Mouse (Mus musculus) retina, adult 2 months (tissue): ENCODE results near the gene Xpnpep1.

Experiments
- DNase-seq: peaks from one replicate; pipeline ENCODE4 v3.0.0-alpha.2; 2012; ENCODE audit warnings: low read depth, low spot score

Xpnpep1 gene

GRCm38 (mm10) chr19:53002166-53003095 is 37.6 kb downstream of the Xpnpep1 start:
- no peak for DNase-seq

DNA sequence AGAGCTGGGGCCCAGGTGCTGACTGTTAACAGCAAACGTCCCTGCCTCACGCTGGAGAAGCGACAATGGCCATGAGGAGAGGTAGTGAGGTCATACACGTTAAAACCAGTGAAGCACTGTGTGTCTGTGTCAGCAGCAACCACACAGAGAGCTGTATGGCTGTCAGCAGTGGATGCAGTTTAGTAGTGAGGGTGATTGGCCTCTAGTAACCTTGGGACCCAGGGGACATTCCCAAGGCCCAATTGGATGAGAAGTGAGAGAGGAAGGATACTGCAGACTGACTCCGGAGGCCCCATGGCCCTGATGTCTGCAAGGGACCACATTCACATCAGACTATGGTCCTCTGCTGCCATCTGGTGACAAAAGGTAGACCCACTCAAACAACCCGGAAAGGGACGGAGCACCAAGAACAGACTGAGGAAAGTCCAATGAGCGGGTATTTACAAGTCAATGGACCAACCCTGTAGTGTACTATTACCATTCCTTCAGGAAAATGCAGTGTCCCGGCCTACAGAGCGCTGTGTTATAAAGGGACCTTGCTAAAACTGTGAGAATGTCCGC is 47.1 kb downstream of the Xpnpep1 start:
- no peak for DNase-seq

DNA sequence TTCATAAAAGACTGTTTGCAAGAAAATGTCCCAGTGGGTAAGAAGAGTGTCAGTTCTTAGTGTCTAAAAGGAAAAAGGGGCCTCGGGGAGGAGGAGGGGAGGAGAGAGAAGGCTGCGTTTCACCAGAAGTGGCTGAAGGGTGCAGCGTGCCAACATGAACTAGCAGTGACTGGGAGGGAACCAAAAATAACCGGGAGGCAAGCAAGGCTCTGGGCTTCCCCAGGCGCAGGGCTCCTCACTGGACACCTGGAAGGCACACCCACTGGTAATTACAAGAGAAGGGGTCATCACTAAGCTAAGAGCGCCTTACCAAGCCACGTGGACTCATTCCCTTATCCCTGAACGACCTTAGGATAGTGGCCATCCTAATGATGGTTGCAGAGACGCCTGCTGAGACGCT is 48.1 kb downstream of the Xpnpep1 start:
- DNase-seq, result no peak

- no peak for DNase-seq
These were observed 60.8 kb downstream of the Xpnpep1 start for GRCm38 (mm10) chr19:52979020-52979711.

GRCm38 (mm10) chr19:52975564-52976185 is 64.3 kb downstream of the Xpnpep1 start:
- peak; percentile 18 for DNase-seq

- no peak for DNase-seq
These were observed 73.7 kb downstream of the Xpnpep1 start for GRCm38 (mm10) chr19:52966339-52966738.

DNA sequence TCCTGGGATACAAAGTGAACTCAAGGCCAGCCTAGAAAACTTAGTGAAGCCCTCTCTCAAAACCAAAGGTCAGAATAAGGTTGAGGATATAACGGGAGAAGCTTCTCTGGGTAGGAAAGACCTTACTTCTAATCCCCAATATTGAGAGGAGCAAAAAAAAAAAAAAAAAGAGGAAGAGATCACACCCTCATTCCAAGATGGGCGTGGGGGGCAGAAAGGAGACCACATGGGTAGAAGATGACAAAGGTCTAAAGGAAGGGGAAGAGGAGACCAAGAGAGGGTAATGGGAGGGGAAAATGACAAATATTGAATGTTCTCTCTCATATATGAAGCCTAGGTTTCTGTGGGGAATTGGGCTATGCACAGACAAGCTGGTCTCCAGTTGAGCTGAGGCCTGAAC is 77.3 kb downstream of the Xpnpep1 start:
- no peak for DNase-seq

GRCm38 (mm10) chr19:52922678-52923495 is 117.1 kb downstream of the Xpnpep1 start:
- no peak for DNase-seq

- DNase-seq, result no peak
These were observed 135.8 kb downstream of the Xpnpep1 start for GRCm38 (mm10) chr19:52904182-52904581.

DNA sequence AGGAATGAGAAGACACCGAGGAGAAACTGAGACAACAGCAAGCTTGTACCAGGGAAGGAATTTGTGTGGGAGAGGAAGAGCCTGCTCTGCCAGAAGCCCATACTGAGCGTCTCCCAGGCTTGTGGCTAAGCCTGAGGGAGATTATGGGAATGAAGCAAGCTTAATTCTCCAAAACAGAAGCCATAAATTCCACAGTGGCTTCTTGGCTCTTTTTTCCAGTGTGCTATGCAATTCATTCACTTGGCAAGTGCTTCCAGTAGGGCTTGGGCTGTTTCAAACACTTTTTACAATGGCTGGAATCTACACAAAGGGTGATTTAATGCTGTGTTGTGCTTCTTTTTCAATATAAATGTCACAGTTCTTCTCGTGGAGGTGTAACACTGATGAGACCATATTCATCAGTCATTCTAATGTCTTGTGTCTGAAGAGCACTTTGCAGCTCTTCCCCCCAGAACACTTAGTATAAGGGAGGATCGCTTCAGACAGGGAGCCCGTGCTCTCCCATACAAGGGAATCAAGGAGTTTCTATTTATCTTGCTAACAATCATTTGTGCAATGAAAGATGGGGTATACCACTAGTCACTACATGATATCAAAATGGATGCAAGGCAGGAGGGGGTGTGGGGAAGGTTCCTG is 148.1 kb downstream of the Xpnpep1 start:
- DNase-seq, result no peak
